Mouse (Mus musculus) ZHBTc4 (cell line): ENCODE results near the gene Chst13.

Experiments used
- DNase-seq: peaks from one replicate; pipeline ENCODE4 v3.0.0-alpha.2; 2011; ENCODE audit warnings: low read depth, low spot score

The Chst13 gene

DNA sequence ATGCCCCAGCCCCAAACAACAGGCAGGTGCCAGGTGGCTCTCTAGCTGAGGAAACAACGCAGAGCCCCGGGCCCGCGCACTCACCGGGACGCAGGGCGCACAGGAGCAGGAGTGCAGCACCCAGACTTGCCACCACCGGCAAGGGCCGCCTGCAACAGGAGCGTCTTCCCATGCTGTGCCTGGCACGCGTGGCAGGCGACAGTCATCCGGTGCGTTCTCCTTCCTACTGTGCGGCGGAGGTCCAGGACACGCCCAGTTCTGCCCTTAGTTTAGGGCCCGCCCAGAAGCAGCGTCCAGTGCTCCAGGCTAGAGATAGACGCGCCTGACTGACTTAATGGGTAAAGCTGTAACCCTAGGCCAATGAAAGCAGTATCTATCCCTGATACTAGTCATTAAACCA lies at the start of gene Chst13:
Gene Chst13, minus strand, starts transcription at position 195 of the 400 bp plus-strand sequence.
- peak; percentile 85 for DNase-seq

DNA sequence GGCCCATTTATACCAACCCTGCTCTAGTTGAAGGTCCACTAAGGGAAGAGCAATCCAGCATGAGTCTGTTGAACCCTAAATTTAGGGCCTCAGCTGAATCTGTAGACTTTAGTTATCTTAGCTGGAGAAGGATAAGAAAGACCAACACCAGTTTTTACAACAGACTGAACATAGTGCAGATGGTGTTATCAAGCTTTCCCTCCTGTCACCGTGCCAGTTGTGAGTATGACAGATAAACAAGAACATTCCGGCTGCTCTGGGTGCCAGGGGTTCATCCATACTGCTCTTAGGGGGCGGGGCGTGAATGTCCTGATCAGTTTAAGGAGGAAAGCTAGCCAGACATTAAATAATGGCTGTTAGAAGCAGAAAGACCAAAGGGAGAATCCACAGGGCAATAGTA lies 49.7 kb upstream of the Chst13 start:
- no peak for DNase-seq

DNA sequence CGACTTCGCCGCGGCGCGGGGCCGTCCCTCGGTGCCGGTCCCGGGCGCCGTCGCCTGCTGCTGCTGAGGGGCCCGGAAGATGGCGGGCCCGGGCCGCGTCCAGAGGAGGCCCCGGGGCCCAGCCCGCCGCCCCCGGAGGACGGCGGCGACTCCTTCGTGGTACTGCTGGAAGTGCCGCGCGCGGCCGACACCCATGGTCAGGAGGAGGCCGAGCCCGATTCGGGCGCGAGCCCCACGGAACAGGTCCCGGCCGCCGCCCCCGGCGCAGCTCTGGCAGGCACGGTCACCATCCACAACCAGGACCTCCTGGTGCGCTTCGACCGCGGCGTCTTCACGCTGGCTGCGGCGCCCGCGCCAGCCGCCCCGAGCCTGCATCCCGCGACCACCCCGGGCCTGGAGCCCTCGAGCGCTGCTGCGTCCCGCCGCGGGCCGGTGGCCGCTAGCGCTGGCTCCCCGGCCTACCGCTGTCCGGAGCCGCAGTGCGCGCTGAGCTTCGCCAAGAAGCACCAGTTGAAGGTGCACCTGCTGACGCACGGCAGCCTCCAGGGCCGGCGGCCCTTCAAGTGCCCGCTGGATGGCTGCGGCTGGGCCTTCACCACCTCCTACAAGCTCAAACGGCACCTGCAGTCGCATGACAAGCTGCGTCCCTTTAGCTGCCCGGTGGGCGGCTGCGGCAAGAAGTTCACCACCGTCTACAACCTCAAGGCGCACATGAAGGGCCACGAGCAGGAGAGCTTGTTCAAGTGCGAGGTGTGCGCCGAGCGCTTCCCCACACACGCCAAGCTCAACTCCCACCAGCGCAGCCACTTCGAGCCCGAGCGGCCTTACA lies 45.0 kb upstream of the Chst13 start:
- DNase-seq: peak; percentile 76

DNA sequence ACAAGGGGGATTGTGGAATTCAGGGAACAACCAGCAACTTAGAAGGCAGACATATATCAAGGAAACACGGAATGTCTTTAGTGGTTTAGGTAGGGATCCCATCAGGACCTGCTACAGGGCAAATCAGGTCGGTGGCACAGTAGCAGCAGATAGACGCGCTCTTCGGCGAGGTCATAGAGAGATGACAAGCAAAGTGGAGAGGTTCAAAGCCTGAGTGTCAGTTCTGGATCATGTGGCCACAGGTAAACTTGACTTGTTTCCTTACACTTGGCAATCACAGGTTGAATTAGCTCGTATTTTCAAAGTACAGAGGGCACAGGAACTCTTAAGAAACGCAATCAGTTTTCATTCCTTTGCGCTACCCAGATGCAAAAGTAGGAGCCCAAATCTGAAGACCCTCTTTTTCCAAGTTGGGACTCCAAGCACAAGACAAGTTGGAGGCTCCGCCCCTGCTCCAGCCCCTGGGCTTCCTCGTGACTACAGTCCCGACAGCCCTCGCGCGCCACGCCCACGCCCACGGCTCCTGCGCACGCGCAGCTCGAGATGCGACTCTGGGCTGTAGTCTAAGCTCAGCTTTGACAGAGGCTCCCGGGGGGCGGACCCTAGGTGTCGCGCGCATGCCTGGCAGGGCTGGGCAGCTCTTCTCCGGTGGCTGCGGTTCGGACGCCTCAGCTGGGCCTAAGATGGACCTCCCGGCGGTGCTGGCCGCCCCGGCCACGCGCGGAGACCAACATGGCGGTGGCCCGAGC lies 44.2 kb upstream of the Chst13 start, which contains the start of gene Zxdc:
Gene Zxdc, plus strand, starts transcription at position 517 of the 749 bp plus-strand sequence.
- peak; percentile 99 for DNase-seq

DNA sequence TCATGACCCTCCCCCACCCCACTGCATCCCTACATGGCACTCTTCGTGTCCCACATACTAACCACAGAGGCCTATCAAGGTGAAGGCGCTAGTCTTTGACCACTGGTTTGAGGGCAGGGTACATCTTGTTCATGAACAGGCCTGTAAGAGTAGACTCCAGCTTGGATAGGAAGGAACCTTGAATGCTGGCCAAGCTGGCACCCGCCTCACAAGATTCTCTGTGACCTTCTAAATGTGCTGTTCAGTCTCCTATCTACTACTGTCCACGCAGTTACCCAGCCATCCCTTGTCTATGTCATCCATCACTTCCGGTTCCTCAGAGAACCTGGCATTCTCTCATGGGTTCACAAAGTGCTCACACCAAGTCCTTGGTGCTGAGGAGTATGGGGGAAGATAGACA lies 38.3 kb upstream of the Chst13 start:
- no peak for DNase-seq

DNA sequence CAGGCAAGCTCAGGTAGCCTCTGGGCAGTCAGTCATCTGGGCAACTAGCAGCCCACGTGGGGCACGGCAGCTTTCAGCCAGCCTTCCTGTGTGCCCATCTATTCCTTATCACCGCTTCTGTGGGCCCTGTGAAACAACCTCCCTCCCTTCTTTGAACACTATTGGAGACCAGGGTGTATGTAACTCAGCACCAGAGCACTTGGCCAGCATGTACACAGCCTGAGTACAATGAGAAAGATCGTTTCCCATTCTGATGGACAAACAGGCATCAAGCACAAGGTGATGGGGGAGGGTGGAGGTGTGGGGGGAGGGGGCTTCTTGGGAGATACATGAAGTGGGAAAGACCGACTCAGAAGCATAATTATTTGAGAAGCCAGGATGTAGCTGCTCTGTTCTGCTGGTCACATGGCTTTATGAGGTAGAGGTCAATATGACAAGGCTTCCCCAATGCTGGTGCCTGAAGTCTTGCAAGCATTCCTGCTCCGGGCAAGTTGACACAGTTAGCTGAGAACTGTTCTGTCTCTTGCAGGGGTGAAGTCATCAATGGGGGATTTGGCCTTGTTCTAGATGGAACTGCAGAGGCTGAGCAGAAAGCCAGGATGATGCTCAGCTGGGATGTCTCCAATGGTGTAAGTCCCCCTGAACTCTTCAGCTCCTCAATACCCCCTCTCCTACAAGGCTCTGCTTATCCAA lies 36.1 kb upstream of the Chst13 start:
- DNase-seq: peak; percentile 77

DNA sequence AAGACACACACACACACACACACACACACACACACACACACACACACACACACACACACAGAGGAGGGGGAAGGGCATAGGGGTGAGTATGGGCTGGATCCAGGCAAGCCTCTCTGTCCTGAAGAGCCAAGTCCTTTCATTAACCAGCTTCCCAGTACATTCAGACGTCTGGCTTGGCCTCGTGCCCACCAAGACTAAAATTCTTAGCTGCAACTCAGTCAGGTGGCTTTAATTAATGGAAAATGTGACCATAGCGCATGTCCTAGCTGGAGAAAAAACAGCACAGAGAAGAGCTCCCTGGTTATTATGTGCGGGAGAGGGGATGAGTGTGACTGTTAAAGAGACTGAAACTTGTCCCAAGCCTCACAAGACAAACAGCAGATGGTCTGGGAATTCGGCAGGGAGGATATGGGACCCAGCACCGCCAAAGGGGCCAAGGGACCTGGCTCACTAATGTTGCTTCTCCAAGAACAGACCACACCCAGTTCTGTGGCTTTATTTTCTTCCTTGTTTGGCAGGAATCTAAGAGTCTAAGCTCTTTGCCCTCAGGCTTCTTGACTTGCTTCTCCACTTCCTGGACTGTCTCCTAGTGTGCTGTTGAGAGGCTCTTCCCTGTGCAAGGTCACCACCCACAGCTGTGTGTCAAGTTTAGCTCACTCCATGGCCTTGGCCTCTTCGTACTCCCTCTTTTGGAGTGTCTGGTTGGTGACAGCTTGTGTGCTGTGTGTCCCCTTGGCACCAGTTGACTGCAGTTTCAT lies 35.2 kb upstream of the Chst13 start:
- DNase-seq: peak; percentile 84

DNA sequence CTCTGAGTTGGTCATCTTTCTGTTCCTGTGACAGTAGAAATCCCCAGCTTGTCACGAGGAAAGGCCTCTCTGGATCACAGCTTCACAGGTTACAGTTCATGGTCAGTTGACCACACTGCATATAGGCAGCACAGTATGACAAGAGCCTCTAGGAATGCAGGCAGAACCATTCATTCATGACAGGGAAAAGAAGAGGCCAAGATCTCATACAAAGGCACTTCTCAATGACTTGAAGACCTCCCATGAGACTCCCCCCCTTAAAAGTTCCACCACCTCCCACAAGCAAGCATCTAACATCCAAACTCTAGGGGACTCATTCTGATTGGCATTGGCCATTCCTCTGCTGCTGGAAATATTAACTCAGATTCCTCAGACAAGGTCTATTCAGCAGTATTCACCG lies 34.5 kb upstream of the Chst13 start:
- no peak for DNase-seq

DNA sequence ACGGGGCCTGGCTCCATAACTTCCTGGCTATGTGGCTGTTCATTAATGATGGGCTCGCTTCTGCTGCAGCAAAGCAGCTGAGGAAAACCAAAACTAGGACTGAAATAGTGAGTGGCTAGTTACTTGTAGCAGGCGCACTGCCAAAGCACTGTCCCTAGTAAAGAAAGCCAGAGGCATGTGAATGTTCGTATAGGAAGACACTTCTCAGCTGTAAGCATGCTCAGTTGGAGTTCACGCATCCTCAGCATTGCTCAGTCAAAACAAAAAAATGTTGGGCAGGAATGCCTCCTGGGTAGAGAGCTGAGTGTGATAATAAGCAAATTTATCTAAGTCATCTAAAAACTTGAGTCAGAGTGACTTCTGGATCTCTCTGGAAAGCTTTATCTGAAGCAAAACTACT lies 33.2 kb upstream of the Chst13 start:
- no peak for DNase-seq

DNA sequence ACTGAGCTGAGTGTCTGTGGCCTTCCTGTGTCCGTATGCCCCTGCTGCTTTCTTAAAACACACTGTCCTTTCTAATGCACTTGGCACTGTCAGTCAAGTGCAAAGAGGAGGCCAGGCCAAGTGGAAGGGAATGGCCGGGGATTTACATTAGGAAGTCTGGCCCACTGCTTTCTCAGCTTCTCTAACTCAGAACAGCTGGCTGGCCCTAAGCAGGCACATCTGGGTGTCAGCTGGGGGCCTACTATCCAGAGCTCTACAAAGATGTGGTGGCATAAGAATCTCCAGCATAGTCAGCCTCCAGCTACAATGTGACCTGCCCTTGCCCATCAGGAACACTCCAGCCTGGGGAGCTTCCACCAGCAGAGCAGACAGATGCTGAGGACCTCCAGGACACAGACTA lies 25.0 kb upstream of the Chst13 start:
- DNase-seq: no peak

DNA sequence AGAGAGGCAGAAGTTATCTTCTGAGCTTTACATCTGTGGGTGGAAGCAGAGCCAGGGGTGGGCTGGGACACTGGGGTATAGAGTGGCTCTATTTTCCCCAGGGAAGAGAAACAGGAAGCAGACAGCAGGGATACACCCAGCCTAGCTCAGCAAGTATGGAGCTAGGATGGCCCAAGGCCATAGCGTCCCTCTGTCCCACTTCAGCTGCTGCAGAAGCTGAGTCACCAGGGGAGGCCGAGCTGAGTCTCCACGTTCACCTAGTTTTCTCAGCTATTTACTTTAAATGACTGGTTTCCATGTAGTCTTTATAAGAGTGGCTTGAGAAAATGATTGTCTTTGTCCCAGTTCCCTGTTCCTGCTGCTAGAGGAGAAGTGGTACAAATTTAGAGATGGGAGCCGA lies 23.5 kb upstream of the Chst13 start:
- no peak for DNase-seq

DNA sequence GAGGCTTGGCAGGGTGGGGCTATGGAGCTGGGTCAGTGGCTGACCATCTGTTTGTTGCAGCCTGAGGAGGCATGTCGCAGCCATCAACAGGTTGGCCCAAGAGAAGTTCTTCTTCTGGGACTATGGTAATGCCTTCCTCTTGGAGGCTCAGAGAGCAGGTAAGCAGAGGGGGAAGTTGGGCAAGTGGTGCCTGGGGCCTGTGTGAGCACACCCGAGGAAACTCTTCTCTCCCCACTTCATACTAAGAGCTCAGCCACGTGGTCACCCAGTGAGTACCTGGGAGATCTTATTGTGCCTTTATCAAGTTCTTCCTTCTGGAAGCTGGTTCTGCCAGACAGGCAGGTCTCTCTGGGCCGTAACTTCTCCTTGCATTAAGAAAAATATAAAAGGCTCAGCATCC lies 22.2 kb upstream of the Chst13 start:
- no peak for DNase-seq

DNA sequence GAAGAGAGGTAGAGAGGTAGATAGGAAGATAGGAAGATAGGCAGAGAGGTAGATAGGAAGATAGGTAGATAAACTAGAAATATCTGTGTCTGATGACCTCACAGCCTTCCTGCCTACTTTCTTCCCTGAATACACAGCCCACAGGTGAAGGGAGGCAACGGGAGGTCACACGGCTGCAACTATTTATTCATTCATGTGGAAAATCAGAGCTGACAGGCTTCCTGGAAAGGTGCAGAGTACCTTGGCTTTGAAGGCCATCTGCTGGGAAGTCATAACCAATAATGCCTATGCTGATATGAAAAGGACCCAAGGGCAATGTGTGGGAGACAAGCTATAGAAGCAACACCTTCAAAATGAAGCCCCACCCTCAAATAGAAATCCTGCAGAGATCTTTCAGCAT lies 17.4 kb upstream of the Chst13 start:
- DNase-seq: no peak

DNA sequence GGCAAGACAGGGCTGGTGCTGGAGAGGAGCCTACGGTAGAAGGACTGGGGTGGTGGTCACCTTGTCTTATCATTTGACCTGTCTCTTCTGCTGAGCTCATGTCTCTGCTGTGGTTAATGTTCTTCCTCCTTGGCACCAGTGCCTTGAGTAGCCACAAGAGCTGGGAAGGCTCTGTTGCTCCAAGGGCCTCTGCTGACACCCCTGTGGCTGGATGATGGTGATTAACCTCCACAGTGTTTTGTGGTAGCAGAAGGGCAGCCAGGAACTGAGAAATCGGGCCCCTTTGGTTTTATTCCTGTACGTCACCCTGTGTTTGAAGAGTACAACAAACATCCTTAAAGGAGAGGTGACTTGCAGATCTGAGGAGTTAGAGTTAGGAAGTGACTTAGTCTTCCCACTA lies 9.3 kb upstream of the Chst13 start:
- DNase-seq: no peak

DNA sequence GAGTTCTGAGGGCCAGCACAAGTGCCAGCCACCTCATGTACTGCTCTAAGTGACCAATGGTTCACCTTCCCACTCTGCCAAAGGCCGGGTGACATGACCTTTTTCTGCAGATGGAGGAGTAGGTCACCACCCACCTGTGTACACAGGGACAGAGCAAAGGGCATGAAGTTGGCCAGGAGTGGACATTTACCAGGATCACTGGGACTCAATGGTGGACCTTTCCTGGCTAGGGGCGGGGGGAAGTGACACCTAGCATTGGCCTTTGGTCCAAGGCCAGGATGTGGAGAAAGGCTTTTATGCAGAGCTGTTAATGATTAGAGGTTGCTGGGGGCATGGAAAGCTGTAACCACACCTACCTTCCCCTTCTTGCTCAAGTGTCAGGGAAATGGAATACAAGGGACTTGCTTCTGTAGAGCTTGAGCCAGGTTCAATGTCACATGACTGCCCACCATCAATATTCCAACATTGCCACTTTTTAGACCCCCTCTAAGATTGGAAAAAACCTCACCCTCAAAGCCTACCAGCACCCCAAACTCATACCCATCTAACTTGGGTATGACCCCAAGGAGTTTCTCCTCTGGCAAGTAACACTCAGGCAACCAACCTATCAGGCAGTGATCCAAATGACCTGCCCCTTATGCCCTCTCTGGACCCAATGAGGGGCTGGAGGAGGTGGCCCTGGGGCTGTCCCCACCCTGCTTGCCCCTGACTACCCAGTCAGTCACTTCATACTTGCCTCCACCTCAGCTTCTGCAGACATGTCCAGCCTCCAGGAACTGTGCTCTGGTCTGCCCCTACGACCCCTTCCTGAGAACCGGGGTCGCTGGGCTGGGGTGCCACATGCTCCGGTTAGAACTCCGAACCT lies 7.8 kb upstream of the Chst13 start, which contains the start of gene Uroc1:
Gene Uroc1, plus strand, starts transcription at position 724 of the 865 bp plus-strand sequence.
- no peak for DNase-seq

DNA sequence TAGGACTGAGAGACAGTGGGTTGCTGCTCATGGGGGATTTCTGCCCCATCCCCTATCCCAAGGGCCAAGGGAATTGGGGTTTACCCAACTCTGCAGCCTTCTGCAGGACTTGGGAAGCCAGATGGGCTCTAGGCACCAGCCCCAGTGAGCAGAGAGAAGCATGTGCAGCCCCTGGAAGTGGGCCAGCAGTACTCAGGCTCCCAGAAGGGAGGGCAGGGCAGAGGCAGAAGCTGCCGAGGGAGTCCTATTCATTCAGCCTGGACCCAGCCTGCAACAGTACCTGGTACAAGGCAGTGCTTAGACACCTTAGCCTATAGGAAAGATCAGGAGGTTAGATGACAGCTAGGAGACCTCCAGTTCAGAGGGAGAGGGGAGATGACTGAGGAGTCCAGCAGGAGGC lies 5.0 kb upstream of the Chst13 start:
- no peak for DNase-seq

DNA sequence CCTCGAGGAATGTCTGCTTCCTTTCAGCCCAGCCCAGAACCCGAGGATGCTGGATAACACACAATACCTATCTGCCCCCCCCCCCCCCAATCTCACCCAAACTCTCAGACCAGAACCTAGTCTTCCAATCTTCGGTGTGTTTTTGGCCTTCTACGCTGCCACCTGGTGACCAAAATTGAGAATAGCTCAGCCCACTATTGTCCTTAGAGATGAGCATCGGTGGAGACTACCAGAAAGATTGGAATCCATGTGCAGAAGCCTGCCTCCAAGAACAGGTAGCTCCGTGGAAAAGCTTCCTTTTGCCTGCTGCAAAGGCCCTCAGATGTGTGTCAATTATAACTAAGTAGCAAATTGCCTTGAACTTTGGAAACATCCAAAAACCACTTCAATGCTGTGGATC lies 2.7 kb upstream of the Chst13 start:
- DNase-seq: peak; percentile 41

DNA sequence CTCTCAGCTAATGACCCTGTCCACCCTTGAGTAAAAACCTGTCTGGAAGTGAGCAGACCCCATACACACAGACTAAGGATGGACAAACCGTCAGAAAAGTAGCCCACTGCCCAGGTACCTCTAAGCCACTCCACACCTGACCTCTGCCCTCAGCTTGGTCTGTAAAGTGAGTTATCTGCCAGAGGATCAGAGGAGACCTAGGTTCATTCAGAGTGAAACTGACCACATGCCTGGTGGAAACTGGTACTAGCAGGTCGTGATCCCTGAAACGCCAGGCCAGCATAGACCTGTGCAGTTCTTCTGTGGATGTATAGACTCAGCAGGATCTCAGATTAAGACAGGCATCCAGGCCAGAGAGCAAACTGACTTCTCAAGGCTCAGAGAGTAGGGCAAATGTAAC lies 522 bp downstream of the Chst13 start:
- no peak for DNase-seq

DNA sequence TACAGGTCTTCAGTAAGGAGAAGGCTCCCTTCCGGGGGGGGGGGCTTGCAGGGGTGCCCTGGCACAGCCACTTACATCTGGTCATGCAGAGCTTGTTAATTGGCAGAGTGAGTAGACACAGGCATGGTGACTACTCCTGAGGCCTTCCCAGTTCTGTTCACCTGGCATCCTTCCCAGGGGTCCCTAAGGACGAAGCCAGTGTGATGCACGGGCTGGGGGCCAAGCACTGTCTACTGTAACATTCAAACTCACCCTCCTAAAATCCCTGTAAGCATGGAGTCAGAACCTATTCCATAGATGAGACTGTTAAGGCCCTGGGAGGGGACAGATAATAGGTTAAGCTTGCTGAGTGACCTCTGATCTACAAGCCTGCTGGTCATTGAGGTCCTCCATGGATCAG lies 959 bp downstream of the Chst13 start:
- no peak for DNase-seq

DNA sequence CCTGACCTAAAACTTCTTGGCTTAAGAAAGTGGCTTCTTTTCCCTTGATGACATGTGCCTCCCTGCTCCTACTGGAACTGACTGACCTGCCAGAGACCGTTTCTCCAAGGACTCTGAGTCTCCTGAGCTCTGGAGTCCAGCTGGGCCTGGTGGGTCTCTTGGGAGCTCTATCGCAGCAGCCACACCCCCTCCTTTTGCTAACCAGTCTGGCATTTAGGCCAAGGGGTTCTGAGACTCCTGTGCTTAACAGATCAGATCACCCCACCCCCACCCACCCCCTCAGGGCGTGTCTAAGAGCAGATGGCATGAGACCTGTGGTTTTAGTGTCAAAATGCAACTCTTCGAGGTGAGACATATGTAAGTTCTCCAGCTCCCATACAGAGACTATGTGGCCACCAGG lies 3.2 kb downstream of the Chst13 start:
- DNase-seq: no peak

DNA sequence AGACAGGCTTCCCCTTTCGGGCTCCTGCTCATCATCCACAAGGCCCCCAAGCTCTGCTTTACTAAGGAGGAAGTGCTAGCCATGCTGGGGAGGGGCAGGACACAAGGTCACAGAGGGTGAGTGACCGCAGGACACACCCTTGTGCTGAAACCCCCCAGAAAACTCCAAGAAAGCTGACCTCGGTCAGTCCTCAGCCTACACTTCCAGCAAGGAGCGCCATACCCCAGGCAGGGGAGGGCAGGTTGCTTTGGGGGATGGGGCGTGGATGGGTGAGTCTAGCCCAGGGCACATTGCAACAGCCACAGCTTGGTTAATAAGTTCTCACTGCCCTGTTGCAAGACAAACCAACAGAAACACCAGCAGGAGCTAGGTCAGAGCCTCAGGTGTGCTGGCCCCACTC lies 4.6 kb downstream of the Chst13 start:
- no peak for DNase-seq
